Mouse (Mus musculus): ENCODE results near the gene Tns1. TPM values are rescaled to one million over a fixed set of nuclear protein-coding genes. Genes with fewer than 3 reads are reported as not detected.

Tns1 gene
- total and polyA plus RNA-seq, 3 experiments: 0.11 TPM; not detected in 2

- Histone ChIP-seq H3K9ac (ENCODE audit: control insufficient read depth, low read depth, low read length, poor library complexity, severe bottlenecking) (no peak overlapping the region), H3K9me3 (replicated peaks; ENCODE audit: insufficient read depth, low read length) (no peaks in the 10 kb centered on the region), H3K36me3 (ENCODE audit: control insufficient read depth in 1 of 2, insufficient read depth in 2 of 2, low read length in 2 of 2) (no peaks in the 10 kb centered on the region), H3K4me1 (ENCODE audit: control insufficient read depth in 1 of 2, insufficient read depth in 2 of 2, low read length in 2 of 2) (no peaks in the 10 kb centered on the region), H3K27ac (ENCODE audit: control insufficient read depth, low read depth, low read length) (no peak overlapping the region), H3K27me3 (ENCODE audit: control insufficient read depth in 1 of 2, insufficient read depth in 2 of 2, low read length in 2 of 2) (no peaks in the 10 kb centered on the region), H3K4me3 (ENCODE audit: control insufficient read depth in 1 of 2, insufficient read depth in 1 of 2, low read depth in 2 of 2, low read length in 2 of 2) (no peak overlapping the region), H3K79me2 (ENCODE audit: control insufficient read depth, insufficient read depth, low read length, poor library complexity) (no peaks in the 10 kb centered on the region)
- TF ChIP-seq GABPA (IDR thresholded peaks at IDR 0.05; ENCODE audit: low read depth, low read length): no peak
- no peak for TF ChIP-seq RCOR1 (IDR thresholded peaks at IDR 0.05; ENCODE audit: low read depth, low read length)
- TF ChIP-seq TCF12 (IDR thresholded peaks at IDR 0.05; ENCODE audit: low read depth, low read length): no peak
- no peak for TF ChIP-seq MAZ (IDR thresholded peaks at IDR 0.05; ENCODE audit: low read depth, low read length)
- TF ChIP-seq POLR2A (IDR thresholded peaks at IDR 0.05; ENCODE audit: control insufficient read depth in 1 of 2, insufficient read depth in 1 of 2, low read depth in 1 of 2, low read length in 2 of 2, poor library complexity in 1 of 2): no peak
- TF ChIP-seq GATA1 (IDR thresholded peaks at IDR 0.05; ENCODE audit: low read depth, low read length): no peak
- TF ChIP-seq USF1 (IDR thresholded peaks at IDR 0.05; ENCODE audit: low read depth, low read length): no peak
- TF ChIP-seq CTCF (IDR thresholded peaks at IDR 0.05 in 2 of 3, conservative IDR thresholded peaks at IDR 0.05 in 1 of 3; ENCODE audit: control insufficient read depth in 1 of 3, insufficient read depth in 1 of 3, low read depth in 2 of 3, low read length in 3 of 3, poor library complexity in 1 of 3, severe bottlenecking in 1 of 3): no peak
- TF ChIP-seq RAD21 (IDR thresholded peaks at IDR 0.05; ENCODE audit: low read depth, low read length): no peak
- TF ChIP-seq ZNF384 (IDR thresholded peaks at IDR 0.05; ENCODE audit: low read depth, low read length): no peak
- TF ChIP-seq E2F4 (IDR thresholded peaks at IDR 0.05; ENCODE audit: borderline replicate concordance, low read depth, low read length): no peak
- TF ChIP-seq NELFE (IDR thresholded peaks at IDR 0.05; ENCODE audit: low read depth, low read length): no peak
- no peak for TF ChIP-seq KAT2A (conservative IDR thresholded peaks at IDR 0.05; ENCODE audit: low read depth, low read length)
- no peak for TF ChIP-seq USF2 (IDR thresholded peaks at IDR 0.05; ENCODE audit: borderline replicate concordance in 1 of 2, insufficient read depth in 1 of 2, low read depth in 1 of 2, low read length in 2 of 2)
- TF ChIP-seq EP300 (IDR thresholded peaks at IDR 0.05; ENCODE audit: low read depth in 1 of 2, low read length in 2 of 2): no peak
- no peak for TF ChIP-seq ELF1 (IDR thresholded peaks at IDR 0.05; ENCODE audit: low read depth, low read length)
- no peak for DNase-seq (ENCODE audit: low read depth, low spot score)
Observed at GRCm38 (mm10) chr1:73955259-73955842, 168.9 kb downstream of the Tns1 start.

- Histone ChIP-seq H3K27me3 (ENCODE audit: control insufficient read depth in 1 of 2, insufficient read depth in 2 of 2, low read length in 2 of 2) (no peaks in the 10 kb centered on the region), H3K9me3 (replicated peaks; ENCODE audit: insufficient read depth, low read length) (no peaks in the 10 kb centered on the region), H3K36me3 (ENCODE audit: control insufficient read depth in 1 of 2, insufficient read depth in 2 of 2, low read length in 2 of 2) (no peaks in the 10 kb centered on the region), H3K27ac (ENCODE audit: control insufficient read depth, low read depth, low read length) (no peak overlapping the region), H3K9ac (ENCODE audit: control insufficient read depth, low read depth, low read length, poor library complexity, severe bottlenecking) (no peak overlapping the region), H3K79me2 (ENCODE audit: control insufficient read depth, insufficient read depth, low read length, poor library complexity) (no peaks in the 10 kb centered on the region), H3K4me3 (ENCODE audit: control insufficient read depth in 1 of 2, insufficient read depth in 1 of 2, low read depth in 2 of 2, low read length in 2 of 2) (no peak overlapping the region), H3K4me1 (ENCODE audit: control insufficient read depth in 1 of 2, insufficient read depth in 2 of 2, low read length in 2 of 2) (no peaks in the 10 kb centered on the region)
- DNase-seq (ENCODE audit: low read depth, low spot score): no peak
- no peak for TF ChIP-seq HCFC1 (IDR thresholded peaks at IDR 0.05; ENCODE audit: low read depth, low read length)
- no peak for TF ChIP-seq NELFE (IDR thresholded peaks at IDR 0.05; ENCODE audit: low read depth, low read length)
- no peak for TF ChIP-seq MAZ (IDR thresholded peaks at IDR 0.05; ENCODE audit: low read depth, low read length)
- no peak for TF ChIP-seq POLR2A (IDR thresholded peaks at IDR 0.05; ENCODE audit: control insufficient read depth in 1 of 2, insufficient read depth in 1 of 2, low read depth in 1 of 2, low read length in 2 of 2, poor library complexity in 1 of 2)
- no peak for TF ChIP-seq JUND (IDR thresholded peaks at IDR 0.05; ENCODE audit: low read depth, low read length)
- TF ChIP-seq RCOR1 (IDR thresholded peaks at IDR 0.05; ENCODE audit: low read depth, low read length): no peak
- no peak for TF ChIP-seq MXI1 (IDR thresholded peaks at IDR 0.05; ENCODE audit: low read depth, low read length)
- no peak for TF ChIP-seq USF2 (IDR thresholded peaks at IDR 0.05; ENCODE audit: borderline replicate concordance in 1 of 2, insufficient read depth in 1 of 2, low read depth in 1 of 2, low read length in 2 of 2)
- no peak for TF ChIP-seq CHD2 (IDR thresholded peaks at IDR 0.05; ENCODE audit: low read length)
- TF ChIP-seq MEF2A (IDR thresholded peaks at IDR 0.05; ENCODE audit: extremely low read depth, insufficient replicate concordance, low read depth, low read length, poor library complexity, severe bottlenecking): no peak
- TF ChIP-seq UBTF (IDR thresholded peaks at IDR 0.05; ENCODE audit: borderline replicate concordance, insufficient read depth, low read depth, low read length): no peak
- TF ChIP-seq KAT2A (conservative IDR thresholded peaks at IDR 0.05; ENCODE audit: low read depth, low read length): no peak
- TF ChIP-seq NRF1 (IDR thresholded peaks at IDR 0.05; ENCODE audit: insufficient read depth, low read depth, low read length, poor library complexity, severe bottlenecking): no peak
- no peak for TF ChIP-seq MAFK (IDR thresholded peaks at IDR 0.05; ENCODE audit: borderline replicate concordance, low read depth, low read length)
- TF ChIP-seq CTCF (IDR thresholded peaks at IDR 0.05 in 2 of 3, conservative IDR thresholded peaks at IDR 0.05 in 1 of 3; ENCODE audit: control insufficient read depth in 1 of 3, insufficient read depth in 1 of 3, low read depth in 2 of 3, low read length in 3 of 3, poor library complexity in 1 of 3, severe bottlenecking in 1 of 3): no peak
- no peak for TF ChIP-seq SIN3A (IDR thresholded peaks at IDR 0.05; ENCODE audit: low read length)
Observed at GRCm38 (mm10) chr1:73954614-73955013, 169.6 kb downstream of the Tns1 start.
